In the genomic region with DNA sequence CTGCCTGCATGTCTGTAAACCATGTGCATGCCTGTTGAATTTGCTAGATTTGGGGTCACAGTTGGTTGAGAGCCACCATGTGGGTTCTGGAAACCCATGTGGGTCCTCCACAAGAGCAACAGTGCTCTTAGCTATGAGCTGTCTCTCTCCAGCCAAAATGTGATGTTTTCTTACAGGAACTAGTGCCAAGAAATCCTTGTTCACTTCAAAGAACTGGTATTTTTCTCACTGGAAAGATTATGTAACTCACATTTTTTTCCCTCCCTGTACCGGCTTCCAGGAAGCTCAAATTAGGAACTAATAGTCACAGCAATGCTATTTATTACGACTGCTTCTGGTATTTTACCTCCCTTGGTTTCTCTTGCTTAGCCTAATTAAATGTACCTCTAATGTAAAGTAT, we compare ENCODE assay signal across 21 mouse cellular contexts. TPM values are rescaled to one million over a fixed set of nuclear protein-coding genes. Genes with fewer than 3 reads are reported as not detected.
DNase-seq lines count a peak whose midpoint lies in the region; ATAC-seq and TF ChIP-seq lines count a peak whose summit lies in the region.
"Had no signal": no experiment of that assay in that cellular context is flagged by ENCODE, and none has a peak within 500 bp of the region (broad histone marks: within the 10 kb centered on the region; RNA-seq: fewer than 3 reads in every experiment).

No protein-coding gene starts in this region.

- H3K36me3 ChIP-seq in embryonic facial prominence, embryonic 14.5 days (ENCODE audit: control insufficient read depth, insufficient read depth, low read length), result no peaks in the 10 kb centered on the region
- H3K36me3 ChIP-seq in embryonic facial prominence, embryonic 10.5 days (replicated peaks), result no peaks in the 10 kb centered on the region
- H3K36me3 ChIP-seq in heart, postnatal 0 days (replicated peaks; ENCODE audit: control insufficient read depth, insufficient read depth, low read length), result no peaks in the 10 kb centered on the region
- no peaks in the 10 kb centered on the region for H3K36me3 ChIP-seq in heart, embryonic 12.5 days
- no peaks in the 10 kb centered on the region for H3K36me3 ChIP-seq in lung, postnatal 0 days (ENCODE audit: insufficient read depth, low read length)
- H3K36me3 ChIP-seq: embryonic facial prominence, embryonic 15.5 days; heart, embryonic 15.5 days; midbrain, embryonic 12.5 days had no signal

- no peak for ATAC-seq in embryonic facial prominence, embryonic 14.5 days (ENCODE audit: low read depth)
- ATAC-seq in heart, postnatal 0 days (ENCODE audit: insufficient read depth, low read depth), result no peak
- ATAC-seq in heart, embryonic 12.5 days (ENCODE audit: insufficient number of reproducible peaks, low FRiP score), result no peak
- peak; percentile 16; the same call in 1 of the 2 replicates for ATAC-seq in lung, postnatal 0 days
- ATAC-seq in activated CD4-positive, CD25-positive, alpha-beta regulatory T cell, adult 4 months, result no peak
- ATAC-seq: forebrain, embryonic 13.5 days; hindbrain, postnatal 0 days had no signal

- TF ChIP-seq CTCF in heart, postnatal 0 days (IDR thresholded peaks at IDR 0.05; ENCODE audit: low read depth), result no peak
- no peak for TF ChIP-seq CTCF in lung, postnatal 0 days (IDR thresholded peaks at IDR 0.05)

- H3K9me3 ChIP-seq in embryonic facial prominence, embryonic 14.5 days (ENCODE audit: control insufficient read depth, low read length), result no peaks in the 10 kb centered on the region
- H3K9me3 ChIP-seq in embryonic facial prominence, embryonic 10.5 days, result no peaks in the 10 kb centered on the region
- no peaks in the 10 kb centered on the region for H3K9me3 ChIP-seq in heart, postnatal 0 days (replicated peaks; ENCODE audit: control insufficient read depth, low read length)
- H3K9me3 ChIP-seq in heart, embryonic 12.5 days (replicated peaks), result no peaks in the 10 kb centered on the region
- H3K9me3 ChIP-seq in lung, postnatal 0 days (ENCODE audit: low read length), result no peaks in the 10 kb centered on the region
- H3K9me3 ChIP-seq: embryonic facial prominence, embryonic 15.5 days; forebrain, embryonic 13.5 days; heart, embryonic 15.5 days; midbrain, embryonic 12.5 days had no signal

- TF ChIP-seq EP300 in heart, postnatal 0 days (IDR thresholded peaks at IDR 0.05; ENCODE audit: low read depth), result no peak
- TF ChIP-seq EP300 in lung, postnatal 0 days (IDR thresholded peaks at IDR 0.05), result peak; percentile 77

- H3K9ac ChIP-seq in embryonic facial prominence, embryonic 14.5 days (ENCODE audit: low read depth, low read length), result no peak overlapping the region
- no peak overlapping the region for H3K9ac ChIP-seq in heart, postnatal 0 days (replicated peaks; ENCODE audit: low read depth, low read length)
- no peak overlapping the region for H3K9ac ChIP-seq in heart, embryonic 12.5 days
- H3K9ac ChIP-seq in lung, postnatal 0 days (replicated peaks; ENCODE audit: low read depth), result no peak overlapping the region
- H3K9ac ChIP-seq: embryonic facial prominence, embryonic 15.5 days; forebrain, embryonic 13.5 days; heart, embryonic 15.5 days; midbrain, embryonic 12.5 days had no signal

- H3K27ac ChIP-seq in embryonic facial prominence, embryonic 14.5 days (replicated peaks; ENCODE audit: low read depth, low read length), result no peak overlapping the region
- no peak overlapping the region for H3K27ac ChIP-seq in embryonic facial prominence, embryonic 10.5 days (replicated peaks)
- 0 out of 2 replicates have a peak overlapping the region, but pooled peaks have one; percentile 39 for H3K27ac ChIP-seq in heart, postnatal 0 days (ENCODE audit: low read depth)
- H3K27ac ChIP-seq in heart, embryonic 12.5 days (ENCODE audit: poor library complexity, severe bottlenecking), result no peak overlapping the region
- H3K27ac ChIP-seq in lung, postnatal 0 days (ENCODE audit: low read length), result no peak overlapping the region
- H3K27ac ChIP-seq: embryonic facial prominence, embryonic 15.5 days; forebrain, embryonic 13.5 days; heart, embryonic 15.5 days; hindbrain, postnatal 0 days; macrophage; midbrain, embryonic 12.5 days had no signal

- H3K27me3 ChIP-seq in embryonic facial prominence, embryonic 14.5 days (replicated peaks; ENCODE audit: control insufficient read depth, insufficient read depth, low read length), result no peaks in the 10 kb centered on the region
- H3K27me3 ChIP-seq in embryonic facial prominence, embryonic 10.5 days (replicated peaks; ENCODE audit: low read depth, poor library complexity, severe bottlenecking), result no peaks in the 10 kb centered on the region
- no peaks in the 10 kb centered on the region for H3K27me3 ChIP-seq in heart, postnatal 0 days (ENCODE audit: control insufficient read depth, insufficient read depth, low read length)
- H3K27me3 ChIP-seq in heart, embryonic 12.5 days (replicated peaks), result no peaks in the 10 kb centered on the region
- no peaks in the 10 kb centered on the region for H3K27me3 ChIP-seq in lung, postnatal 0 days (replicated peaks; ENCODE audit: insufficient read depth, low read length)
- H3K27me3 ChIP-seq: embryonic facial prominence, embryonic 15.5 days; forebrain, embryonic 13.5 days; heart, embryonic 15.5 days; midbrain, embryonic 12.5 days had no signal

- H3K4me3 ChIP-seq in embryonic facial prominence, embryonic 14.5 days (ENCODE audit: low read depth, low read length), result no peak overlapping the region
- H3K4me3 ChIP-seq in embryonic facial prominence, embryonic 10.5 days, result no peak overlapping the region
- H3K4me3 ChIP-seq in heart, postnatal 0 days (ENCODE audit: low read depth, low read length), result no peak overlapping the region
- H3K4me3 ChIP-seq in heart, embryonic 12.5 days, result no peak overlapping the region
- H3K4me3 ChIP-seq in lung, postnatal 0 days (ENCODE audit: low read depth, low read length), result no peak overlapping the region
- H3K4me3 ChIP-seq: embryonic facial prominence, embryonic 15.5 days; forebrain, embryonic 13.5 days; heart, embryonic 15.5 days; midbrain, embryonic 12.5 days; myocyte had no signal

- 45% methylated on average over 2 of the region's 2 CpGs for WGBS in embryonic facial prominence, embryonic 14.5 days
- WGBS in embryonic facial prominence, embryonic 10.5 days, result 85% methylated on average over 2 of the region's 2 CpGs
- WGBS in heart, postnatal 0 days, result 19% methylated on average over 2 of the region's 2 CpGs
- 54% methylated on average over 2 of the region's 2 CpGs for WGBS in heart, embryonic 12.5 days
- 22% methylated on average over 2 of the region's 2 CpGs for whole genome bisulfite sequencing in lung, postnatal 0 days

- H3K4me2 ChIP-seq in embryonic facial prominence, embryonic 14.5 days (ENCODE audit: low read depth, low read length), result no peak overlapping the region
- H3K4me2 ChIP-seq in heart, postnatal 0 days (ENCODE audit: low read depth, low read length), result no peak overlapping the region
- no peak overlapping the region for H3K4me2 ChIP-seq in heart, embryonic 12.5 days
- H3K4me2 ChIP-seq in lung, postnatal 0 days (replicated peaks; ENCODE audit: low read depth, low read length), result no peak overlapping the region
- H3K4me2 ChIP-seq: embryonic facial prominence, embryonic 15.5 days; forebrain, embryonic 13.5 days; heart, embryonic 15.5 days; midbrain, embryonic 12.5 days had no signal

- H3K4me1 ChIP-seq in embryonic facial prominence, embryonic 14.5 days (ENCODE audit: control insufficient read depth, insufficient read depth, low read length), result no peaks in the 10 kb centered on the region
- no peaks in the 10 kb centered on the region for H3K4me1 ChIP-seq in embryonic facial prominence, embryonic 10.5 days
- peaks cover 16% of the 10 kb centered on the region for H3K4me1 ChIP-seq in heart, postnatal 0 days (ENCODE audit: control insufficient read depth, insufficient read depth)
- H3K4me1 ChIP-seq in heart, embryonic 12.5 days (replicated peaks), result peaks cover 7% of the 10 kb centered on the region
- H3K4me1 ChIP-seq in lung, postnatal 0 days (ENCODE audit: insufficient read depth, low read depth, low read length), result no peaks in the 10 kb centered on the region; the same call in 1 of the 2 replicates
- H3K4me1 ChIP-seq: embryonic facial prominence, embryonic 15.5 days; forebrain, embryonic 13.5 days; midbrain, embryonic 12.5 days had no signal

- peak; percentile 45 for DNase-seq in embryonic facial prominence, embryonic 14.5 days (ENCODE audit: low spot score)
- no peak for DNase-seq in embryonic facial prominence, embryonic 10.5 days (ENCODE audit: low spot score)
- peak; percentile 48 for DNase-seq in heart, postnatal 0 days (ENCODE audit: low spot score)
- peak; percentile 92 for DNase-seq in Muller cell, postnatal 12 days (ENCODE audit: inconsistent ontology term)
- DNase-seq in lung, postnatal 0 days (ENCODE audit: low spot score), result peak; percentile 80
- DNase-seq in urinary bladder, adult 2 months (ENCODE audit: low spot score), result no peak
- DNase-seq: adrenal gland, adult 8-10 months; cerebellum, adult 18-20 months; kidney, adult 8-10 months; liver had no signal

RNA-seq across cellular contexts. Expression of a gene that starts 45.6 kb away (rescaled TPM):
- polyA plus RNA-seq in embryonic facial prominence, embryonic 14.5 days (2014; fragmentation: Nextera tagmentation; extraction: Ambion mirVana), result 6.3 and 8.4 TPM in 2 replicates
- 3.2 and 5.6 TPM in 2 replicates for polyA plus RNA-seq in embryonic facial prominence, embryonic 10.5 days (2016; fragmentation: Nextera tagmentation; extraction: Ambion mirVana)
- total RNA-seq in heart, postnatal 0 days (2014; rRNA removed; ENCODE audit: low replicate concordance), result 125 and 167 TPM in 2 replicates
- 83.8 and 94.3 TPM in 2 replicates for polyA plus RNA-seq in heart, postnatal 0 days (2015; fragmentation: Nextera tagmentation; extraction: Ambion mirVana)
- polyA plus RNA-seq in heart, embryonic 12.5 days (2016; fragmentation: Nextera tagmentation; extraction: Ambion mirVana), result 44.1 and 44.3 TPM in 2 replicates
- 1.3 and 2.4 TPM in 2 replicates for polyA plus RNA-seq in lung, postnatal 0 days (2015; fragmentation: Nextera tagmentation; extraction: Ambion mirVana)
- not detected for polyA plus RNA-seq in activated CD4-positive, CD25-positive, alpha-beta regulatory T cell, adult 4 months (2017; shearing (Covaris generic))
- polyA plus RNA-seq in urinary bladder, adult 2 months (2012; rRNA removed), result 10.2 and 14.4 TPM in 2 replicates
- total RNA-seq: common myeloid progenitor, adult 5-6 weeks; neutrophil, adult 5-6 weeks had no signal
- polyA plus RNA-seq: macrophage had no signal

Comparison
In these comparisons a context has a peak if more than half of its experiments do, and no peak if none do; other contexts are left out.
1. DNase-seq: peak in embryonic facial prominence, embryonic 14.5 days (single experiment), heart, postnatal 0 days (single experiment), Muller cell, postnatal 12 days (single experiment) and lung, postnatal 0 days (single experiment); none in embryonic facial prominence, embryonic 10.5 days (single experiment) and urinary bladder, adult 2 months (single experiment).